In genomic region chr19:30450869-30451542, GRCm38 (mm10) we compare ENCODE assay signal across 10 mouse cellular contexts.
DNase-seq lines count a peak whose midpoint lies in the region; ATAC-seq lines count a peak whose summit lies in the region.
"Had no signal": no experiment of that assay in that cellular context is flagged by ENCODE, and none has a peak within 500 bp of the region (broad histone marks: within the 10 kb centered on the region; RNA-seq: fewer than 3 reads in every experiment).

No protein-coding gene starts in this region.

- H3K4me1 ChIP-seq in embryonic facial prominence, embryonic 14.5 days (ENCODE audit: control insufficient read depth, insufficient read depth, low read length) = 0 out of 2 replicates have a peak, but pooled peaks cover 6% of the 10 kb centered on the region
- peaks cover 10% of the 10 kb centered on the region for H3K4me1 ChIP-seq in limb, embryonic 15.5 days
- H3K4me1 ChIP-seq: liver, embryonic 13.5 days had no signal

- no peak overlapping the region for H3K4me2 ChIP-seq in embryonic facial prominence, embryonic 14.5 days (ENCODE audit: low read depth, low read length)
- H3K4me2 ChIP-seq in limb, embryonic 15.5 days = peak overlapping the region; percentile 29
- H3K4me2 ChIP-seq: liver, embryonic 13.5 days had no signal

- H3K27ac ChIP-seq in embryonic facial prominence, embryonic 14.5 days (replicated peaks; ENCODE audit: low read depth, low read length) = no peak overlapping the region; the same call in 1 of the 2 replicates
- H3K27ac ChIP-seq in limb, embryonic 15.5 days = peak overlapping the region; percentile 51
- H3K27ac ChIP-seq: liver, embryonic 13.5 days had no signal

- WGBS in embryonic facial prominence, embryonic 14.5 days = 67% methylated on average over 13 of the region's 13 CpGs
- WGBS in limb, embryonic 15.5 days = 47% methylated on average over 13 of the region's 13 CpGs

- ATAC-seq in embryonic facial prominence, embryonic 14.5 days (ENCODE audit: low read depth) = peak; percentile 50; the same call in 1 of the 2 replicates
- ATAC-seq in limb, embryonic 15.5 days (ENCODE audit: insufficient number of reproducible peaks, low FRiP score, low TSS enrichment, low read depth) = peak; percentile 75
- no peak for ATAC-seq in megakaryocyte progenitor cell, adult 5-6 weeks (replicated peaks; ENCODE audit: poor library complexity)

- DNase-seq in frontal cortex, postnatal 36 days (ENCODE audit: low spot score in 2 of 2) = peak; percentile 2 to 3
- no peak for DNase-seq in frontal cortex, postnatal 25 days (ENCODE audit: low spot score in 2 of 2)
- DNase-seq in lung, postnatal 4 days = peak; percentile 13 to 46
- DNase-seq in lung, postnatal 14 days = no peak
- DNase-seq in embryonic facial prominence, embryonic 14.5 days (ENCODE audit: low spot score) = peak; percentile 74
- DNase-seq: kidney, adult 9 months; liver, embryonic 13.5 days had no signal

- H3K27me3 ChIP-seq in embryonic facial prominence, embryonic 14.5 days (replicated peaks; ENCODE audit: control insufficient read depth, insufficient read depth, low read length) = no peaks in the 10 kb centered on the region
- no peaks in the 10 kb centered on the region for H3K27me3 ChIP-seq in limb, embryonic 15.5 days
- H3K27me3 ChIP-seq: liver, embryonic 13.5 days had no signal

- H3K36me3 ChIP-seq in embryonic facial prominence, embryonic 14.5 days (ENCODE audit: control insufficient read depth, insufficient read depth, low read length) = no peaks in the 10 kb centered on the region
- H3K36me3 ChIP-seq in limb, embryonic 15.5 days = no peaks in the 10 kb centered on the region
- H3K36me3 ChIP-seq: liver, embryonic 13.5 days had no signal

- no peaks in the 10 kb centered on the region for H3K9me3 ChIP-seq in embryonic facial prominence, embryonic 14.5 days (ENCODE audit: control insufficient read depth, low read length)
- no peaks in the 10 kb centered on the region for H3K9me3 ChIP-seq in limb, embryonic 15.5 days
- H3K9me3 ChIP-seq: liver, embryonic 13.5 days had no signal

- no peak overlapping the region for H3K4me3 ChIP-seq in embryonic facial prominence, embryonic 14.5 days (ENCODE audit: low read depth, low read length)
- H3K4me3 ChIP-seq in limb, embryonic 15.5 days = no peak overlapping the region
- H3K4me3 ChIP-seq: liver, embryonic 13.5 days; myocyte had no signal

- no peak overlapping the region for H3K9ac ChIP-seq in embryonic facial prominence, embryonic 14.5 days (ENCODE audit: low read depth, low read length)
- no peak overlapping the region for H3K9ac ChIP-seq in limb, embryonic 15.5 days
- H3K9ac ChIP-seq: liver, embryonic 13.5 days had no signal

Comparison
In these comparisons a context has a peak if more than half of its experiments do, and no peak if none do; other contexts are left out.
1. DNase-seq: peak in frontal cortex, postnatal 36 days (2 of 2), lung, postnatal 4 days (2 of 2) and embryonic facial prominence, embryonic 14.5 days (single experiment); none in frontal cortex, postnatal 25 days (0 of 2) and lung, postnatal 14 days (single experiment).